Mouse (Mus musculus) stomach, embryonic 16.5 days (tissue): ENCODE measurements at regions not wholly inside any gene's neighbourhood (a gene's known extent, or its start where the extent isn't known, plus 50 kb on each side); places are given as distances from the start of the nearest gene placed in this dataset.
A peak's percentile ranks its signal among the peaks of the same experiment; 100 is the strongest.

Experiments
- ATAC-seq: fragments of 200-750 bp; cut with Nextera tagmentation; 2 replicates; pipeline ENCODE4 v1.8.0; 2017; ENCODE audit warnings: moderate number of reproducible peaks, moderate TSS enrichment; ENCODE audit not compliant: insufficient read depth, low FRiP score
- H3K27ac ChIP-seq: fragments of 300-500 bp; sonication (generic); 2 replicates; pipeline ENCODE4 v1.5.1; 2014; ENCODE audit warnings: low read length
- H3K27me3 ChIP-seq: fragments of 300-500 bp; sonication (generic); 2 replicates; pipeline ENCODE4 v1.6.1; 2014; ENCODE audit warnings: low read length, control low read depth, mixed read lengths; ENCODE audit not compliant: control insufficient read depth, insufficient read depth
- H3K36me3 ChIP-seq: fragments of 300-500 bp; sonication (generic); 2 replicates; pipeline ENCODE4 v1.6.1; 2014; ENCODE audit warnings: low read length; ENCODE audit not compliant: control insufficient read depth, insufficient read depth
- H3K4me1 ChIP-seq: fragments of 300-500 bp; sonication (generic); 2 replicates; pipeline ENCODE4 v1.6.1; 2014; ENCODE audit warnings: low read length, control low read depth, mixed read lengths; ENCODE audit not compliant: control insufficient read depth, insufficient read depth
- H3K4me2 ChIP-seq: fragments of 300-500 bp; sonication (generic); 2 replicates; pipeline ENCODE4 v1.6.1; 2014; ENCODE audit warnings: low read depth, low read length, mixed read lengths
- H3K4me3 ChIP-seq: fragments of 300-500 bp; sonication (generic); replicated peaks from 2 replicates; pipeline ENCODE4 v1.5.1; 2014; ENCODE audit warnings: mild to moderate bottlenecking, low read length
- H3K9ac ChIP-seq: fragments of 300-500 bp; sonication (generic); 2 replicates; pipeline ENCODE4 v1.6.1; 2014; ENCODE audit warnings: low read length
- H3K9me3 ChIP-seq: fragments of 300-500 bp; sonication (generic); replicated peaks from 2 replicates; pipeline ENCODE4 v1.6.1; 2016; ENCODE audit warnings: low read length, control low read depth; ENCODE audit not compliant: control insufficient read depth
- WGBS: fragments of 180-500 bp; shearing (Covaris S2); extraction: QIAGEN DNeasy Blood & Tissue Kit; methylation state at CpG from one replicate; pipeline ENCODE4 v1.1.7; 2014; 5-methylcytosine and 5-hydroxymethylcytosine counted together

- Histone ChIP-seq H3K36me3 (no peaks in the 10 kb centered on the region), H3K27ac (no peak overlapping the region), H3K4me2 (no peak overlapping the region), H3K9ac (no peak overlapping the region), H3K27me3 (no peaks in the 10 kb centered on the region), H3K4me1 (no peaks in the 10 kb centered on the region), H3K9me3 (no peaks in the 10 kb centered on the region), H3K4me3 (no peak overlapping the region)
- ATAC-seq, result no peak
- WGBS, result 80% methylated on average over 8 of the region's 8 CpGs
Observed at GRCm38 (mm10) chr3:50879595-50879994, 344.7 kb upstream of the Noct start.

DNA sequence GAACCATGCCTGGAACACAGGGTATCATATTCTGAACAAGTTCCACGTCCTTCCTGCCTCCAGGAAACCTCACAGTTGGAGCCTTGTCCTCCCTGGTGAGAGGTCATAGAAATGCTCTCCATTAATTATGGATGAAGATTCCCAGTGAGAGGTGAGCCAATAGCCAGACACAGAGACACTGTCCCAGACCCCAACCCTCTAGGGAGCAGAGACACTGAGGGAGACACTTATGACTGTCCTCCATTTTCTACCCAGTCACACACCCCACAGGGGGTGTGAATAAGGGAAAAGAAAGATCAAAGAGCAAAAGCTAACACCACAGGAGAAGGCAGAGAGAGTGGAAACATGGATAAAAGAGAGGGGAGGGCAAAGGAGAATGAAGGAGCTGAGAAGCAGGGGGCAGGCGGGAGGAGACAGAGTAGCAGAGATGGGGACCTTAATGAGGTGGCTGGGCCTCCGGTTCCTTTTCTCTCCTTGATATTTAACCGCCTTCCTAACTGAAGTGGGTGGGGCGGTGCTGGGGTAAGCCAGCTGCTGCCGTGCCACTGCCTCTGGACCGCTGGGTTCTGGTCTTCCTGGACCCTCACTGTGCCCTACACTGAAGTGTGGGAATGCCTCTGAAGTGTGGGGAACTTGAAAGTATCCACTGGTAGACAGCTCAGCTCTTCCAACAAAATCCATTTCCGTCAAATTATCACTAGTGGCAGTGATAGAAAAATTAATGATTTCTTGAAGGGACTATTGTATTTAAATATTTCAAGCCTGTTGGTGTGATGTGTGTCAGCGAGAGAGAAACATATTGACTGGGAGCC lies 342.6 kb upstream of the Noct start:
- no peak for ATAC-seq
- H3K4me3 ChIP-seq, result no peak overlapping the region
- 30% methylated on average over 9 of the region's 9 CpGs for WGBS
- H3K9me3 ChIP-seq, result no peaks in the 10 kb centered on the region
- H3K27ac ChIP-seq, result no peak overlapping the region
- no peaks in the 10 kb centered on the region for H3K27me3 ChIP-seq
- no peak overlapping the region for H3K4me2 ChIP-seq
- H3K36me3 ChIP-seq, result no peaks in the 10 kb centered on the region
- peaks cover 3% of the 10 kb centered on the region; the same call in 1 of the 2 replicates for H3K4me1 ChIP-seq
- H3K9ac ChIP-seq, result no peak overlapping the region

- no peak for ATAC-seq
- H3K36me3 ChIP-seq, result no peaks in the 10 kb centered on the region
- no peak overlapping the region for H3K4me3 ChIP-seq
- no peak overlapping the region for H3K4me2 ChIP-seq
- 24% methylated on average over 8 of the region's 8 CpGs for WGBS
- no peaks in the 10 kb centered on the region for H3K27me3 ChIP-seq
- no peaks in the 10 kb centered on the region for H3K9me3 ChIP-seq
- peaks cover 10% of the 10 kb centered on the region; the same call in 1 of the 2 replicates for H3K4me1 ChIP-seq
- H3K9ac ChIP-seq, result no peak overlapping the region
- no peak overlapping the region for H3K27ac ChIP-seq
Observed at GRCm38 (mm10) chr3:50882249-50882733, 342.0 kb upstream of the Noct start.

GRCm38 (mm10) chr3:50886336-50886735 lies 337.9 kb upstream of the Noct start:
- WGBS, result 70% methylated on average over 10 of the region's 10 CpGs
- H3K4me2 ChIP-seq, result peak overlapping the region; percentile 38; the same call in 1 of the 2 replicates
- H3K4me3 ChIP-seq, result no peak overlapping the region
- 0 out of 2 replicates have a peak overlapping the region, but pooled peaks have one; percentile 68 for H3K27ac ChIP-seq
- no peaks in the 10 kb centered on the region for H3K27me3 ChIP-seq
- no peaks in the 10 kb centered on the region for H3K9me3 ChIP-seq
- H3K9ac ChIP-seq, result no peak overlapping the region
- H3K4me1 ChIP-seq, result peaks cover 10% of the 10 kb centered on the region; the same call in 1 of the 2 replicates
- ATAC-seq, result no peak
- H3K36me3 ChIP-seq, result no peaks in the 10 kb centered on the region

DNA sequence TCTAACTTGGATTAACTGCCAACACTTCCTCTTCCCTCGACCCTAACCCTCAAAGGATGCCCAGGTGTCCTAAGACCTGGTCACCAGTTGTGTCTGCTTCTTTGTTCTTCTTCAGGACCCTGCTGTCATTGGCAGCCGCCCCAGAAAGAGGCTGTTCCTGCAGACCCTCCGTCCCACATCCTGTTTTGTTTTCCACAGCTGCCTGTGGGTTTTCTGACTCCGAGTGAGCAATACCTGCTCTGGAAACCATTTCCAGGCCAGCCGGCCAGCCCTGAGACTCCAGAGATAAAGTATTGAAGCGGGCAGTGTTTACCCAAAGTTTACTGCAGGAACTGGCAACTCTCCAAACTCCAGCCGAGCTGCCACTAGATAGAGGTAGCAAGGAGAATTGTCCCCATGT lies 337.2 kb upstream of the Noct start:
- 5% methylated on average over 7 of the region's 7 CpGs for WGBS
- peak overlapping the region; percentile 38; the same call in 1 of the 2 replicates for H3K4me2 ChIP-seq
- H3K9me3 ChIP-seq, result no peaks in the 10 kb centered on the region
- no peaks in the 10 kb centered on the region for H3K27me3 ChIP-seq
- H3K4me3 ChIP-seq, result peak overlapping the region; percentile 12; the same call in 1 of the 2 replicates
- H3K27ac ChIP-seq, result peak overlapping the region; percentile 68
- no peaks in the 10 kb centered on the region for H3K36me3 ChIP-seq
- peaks cover 10% of the 10 kb centered on the region; the same call in 1 of the 2 replicates for H3K4me1 ChIP-seq
- no peak overlapping the region for H3K9ac ChIP-seq
- peak; percentile 61 for ATAC-seq

GRCm38 (mm10) chr3:50888571-50889210 lies 335.6 kb upstream of the Noct start:
- Histone ChIP-seq H3K27ac (no peak overlapping the region), H3K4me3 (no peak overlapping the region), H3K4me2 (no peak overlapping the region), H3K9ac (no peak overlapping the region), H3K4me1 (peaks cover 10% of the 10 kb centered on the region; the same call in 1 of the 2 replicates), H3K9me3 (no peaks in the 10 kb centered on the region), H3K27me3 (no peaks in the 10 kb centered on the region), H3K36me3 (no peaks in the 10 kb centered on the region)
- 91% methylated on average over 4 of the region's 4 CpGs for WGBS
- no peak for ATAC-seq

DNA sequence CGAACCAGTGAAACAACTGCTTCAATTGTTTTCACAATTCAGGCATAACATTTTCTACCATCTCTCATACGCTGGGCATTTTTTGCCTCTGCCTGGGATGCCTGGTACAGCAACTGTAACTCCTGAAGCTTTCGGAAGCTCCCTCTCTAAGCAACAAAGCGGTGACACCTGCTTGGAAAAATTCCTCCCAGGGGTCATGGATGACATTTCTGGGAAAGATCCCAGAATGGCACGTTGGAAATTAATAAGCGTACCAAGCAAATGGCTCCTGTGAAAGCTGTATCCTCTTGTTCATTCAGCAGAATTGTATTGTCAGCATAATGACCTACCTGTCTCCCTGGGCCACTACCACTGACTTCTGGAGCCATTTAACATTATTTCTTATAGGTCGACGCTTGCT lies 333.7 kb upstream of the Noct start:
- Histone ChIP-seq H3K9me3 (no peaks in the 10 kb centered on the region), H3K36me3 (no peaks in the 10 kb centered on the region), H3K27ac (no peak overlapping the region), H3K4me3 (no peak overlapping the region), H3K4me2 (no peak overlapping the region), H3K9ac (no peak overlapping the region), H3K27me3 (no peaks in the 10 kb centered on the region), H3K4me1 (peaks cover 10% of the 10 kb centered on the region; the same call in 1 of the 2 replicates)
- ATAC-seq, result no peak
- WGBS, result 87% methylated on average over 8 of the region's 8 CpGs

DNA sequence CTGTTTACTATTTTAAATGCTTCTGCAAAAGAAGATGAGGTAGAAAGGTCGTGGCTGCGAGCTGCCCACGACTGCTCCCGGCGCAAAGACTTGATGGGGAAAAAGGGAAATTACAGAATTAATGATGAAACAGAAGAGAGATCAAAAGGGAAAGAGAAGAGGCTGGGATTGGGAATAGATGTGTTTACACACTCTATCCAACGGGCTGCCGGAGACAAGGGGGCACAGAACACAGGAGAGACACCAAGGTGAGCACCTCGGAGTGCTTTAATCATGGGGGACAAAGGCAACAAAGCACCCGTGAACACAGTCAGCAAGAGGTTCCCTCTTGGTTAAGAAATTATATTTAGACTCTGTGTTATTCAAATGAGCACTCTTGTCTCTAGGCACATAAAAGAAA lies 326.1 kb upstream of the Noct start:
- no peak overlapping the region for H3K27ac ChIP-seq
- no peaks in the 10 kb centered on the region for H3K9me3 ChIP-seq
- no peak for ATAC-seq
- no peak overlapping the region for H3K4me3 ChIP-seq
- WGBS, result 79% methylated on average over 9 of the region's 9 CpGs
- no peak overlapping the region for H3K4me2 ChIP-seq
- H3K9ac ChIP-seq, result no peak overlapping the region
- H3K27me3 ChIP-seq, result no peaks in the 10 kb centered on the region
- H3K36me3 ChIP-seq, result no peaks in the 10 kb centered on the region
- no peaks in the 10 kb centered on the region for H3K4me1 ChIP-seq

GRCm38 (mm10) chr3:50899830-50900350 lies 324.4 kb upstream of the Noct start:
- H3K9me3 ChIP-seq, result no peaks in the 10 kb centered on the region
- no peak for ATAC-seq
- WGBS, result 82% methylated on average over 7 of the region's 7 CpGs
- H3K9ac ChIP-seq, result no peak overlapping the region
- H3K4me3 ChIP-seq, result no peak overlapping the region
- H3K4me1 ChIP-seq, result no peaks in the 10 kb centered on the region
- no peaks in the 10 kb centered on the region for H3K36me3 ChIP-seq
- H3K4me2 ChIP-seq, result no peak overlapping the region
- H3K27ac ChIP-seq, result no peak overlapping the region
- no peaks in the 10 kb centered on the region for H3K27me3 ChIP-seq
